Mouse (Mus musculus) neural tube, embryonic 14.5 days (tissue): Measurements from ENCODE around the gene Vash2. TPM values are rescaled to one million over a fixed set of nuclear protein-coding genes. Genes with fewer than 3 reads are reported as not detected.
"Not testable (repeated sequence)": the region's sequence is repeated elsewhere in the genome, so short reads cannot be mapped to it uniquely, and the experiment has no call there.

ENCODE experiments used
- ATAC-seq: fragments of 200-750 bp; cut with Nextera tagmentation; 2 replicates; pipeline ENCODE4 v1.8.0; 2017; ENCODE audit warnings: low read depth, mild to moderate bottlenecking, moderate TSS enrichment, moderate library complexity
- H3K27ac ChIP-seq: fragments of 300-500 bp; sonication (generic); 2 replicates; pipeline ENCODE4 v1.5.1; 2014; ENCODE audit warnings: low read depth, mild to moderate bottlenecking, control low read depth, low read length, moderate library complexity, mixed read lengths
- H3K27me3 ChIP-seq: fragments of 300-500 bp; sonication (generic); 2 replicates; pipeline ENCODE4 v1.6.1; 2014; ENCODE audit warnings: low read length; ENCODE audit not compliant: control insufficient read depth, insufficient read depth
- H3K36me3 ChIP-seq: fragments of 300-500 bp; sonication (generic); 2 replicates; pipeline ENCODE4 v1.6.1; 2014; ENCODE audit warnings: low read length, mixed read lengths; ENCODE audit not compliant: control insufficient read depth, insufficient read depth
- H3K4me1 ChIP-seq: fragments of 300-500 bp; sonication (generic); 2 replicates; pipeline ENCODE4 v1.6.1; 2014; ENCODE audit warnings: low read length; ENCODE audit not compliant: control insufficient read depth, insufficient read depth
- H3K4me2 ChIP-seq: fragments of 300-500 bp; sonication (generic); 2 replicates; pipeline ENCODE4 v1.6.1; 2014; ENCODE audit warnings: mild to moderate bottlenecking, low read depth, low read length, control low read depth
- H3K4me3 ChIP-seq: fragments of 300-500 bp; sonication (generic); 2 replicates; pipeline ENCODE4 v1.5.1; 2014; ENCODE audit warnings: low read depth, low read length, control low read depth, mixed read lengths
- H3K9ac ChIP-seq: fragments of 300-500 bp; sonication (generic); replicated peaks from 2 replicates; pipeline ENCODE4 v1.6.1; 2014; ENCODE audit warnings: low read depth, mild to moderate bottlenecking, control low read depth, low read length, mixed read lengths
- H3K9me3 ChIP-seq: fragments of 300-500 bp; sonication (generic); 2 replicates; pipeline ENCODE4 v1.6.1; 2016; ENCODE audit warnings: low read length; ENCODE audit not compliant: control insufficient read depth
- WGBS: fragments of 180-500 bp; shearing (Covaris S2); extraction: QIAGEN DNeasy Blood & Tissue Kit; methylation state at CpG from one replicate; pipeline ENCODE4 v1.1.7; 2014; 5-methylcytosine and 5-hydroxymethylcytosine counted together
- polyA plus RNA-seq: library from polyadenylated mRNA; unstranded; fragments of >200 nt; fragmentation: Nextera tagmentation; extraction: Ambion mirVana; gene quantifications from 2 replicates; pipeline ENCODE4 v1.2.1, GENCODE M21; 2014

The Vash2 gene
- 118 and 125 TPM in 2 replicates for polyA plus RNA-seq

DNA sequence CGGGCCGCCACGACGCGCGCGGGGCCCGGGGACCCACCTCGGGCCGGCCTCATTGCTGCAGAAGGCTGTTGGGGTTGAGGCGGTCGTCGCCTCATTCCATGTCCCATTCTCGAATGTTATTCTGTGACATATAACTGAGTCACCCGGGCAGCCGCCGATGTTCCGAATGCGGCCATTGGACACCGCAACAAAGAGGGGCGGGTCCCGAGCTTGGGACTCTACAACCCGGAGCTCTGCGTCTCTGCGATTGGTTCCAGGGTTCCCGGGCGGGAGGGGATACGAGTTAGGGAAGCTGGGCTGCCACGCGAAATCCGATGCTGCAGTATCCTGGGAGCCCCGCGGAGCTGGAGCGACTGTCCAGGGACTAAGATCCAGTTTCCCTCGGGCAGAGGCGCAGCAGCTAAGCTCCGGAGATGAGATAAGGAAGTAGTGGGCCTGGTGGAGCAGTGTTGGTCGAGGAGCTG lies at the start of gene Vash2:
Gene Vash2, minus strand, starts transcription at position 197 of the 464 bp plus-strand sequence.
- Histone ChIP-seq H3K4me1 (peaks cover 19% of the 10 kb centered on the region), H3K4me2 (peak within 1 kb of the TSS; percentile 93), H3K27me3 (no peaks in the 10 kb centered on the region; the same call in 1 of the 2 replicates), H3K36me3 (peaks cover 8% of the 10 kb centered on the region; the same call in 1 of the 2 replicates), H3K9ac (peak within 1 kb of the TSS; percentile 97), H3K27ac (peak within 1 kb of the TSS; percentile 95), H3K4me3 (peak within 1 kb of the TSS; percentile 82), H3K9me3 (no peaks in the 10 kb centered on the region)
- ATAC-seq = peak; percentile 98
- under 1% methylated on average over 32 of the region's 38 CpGs for WGBS

DNA sequence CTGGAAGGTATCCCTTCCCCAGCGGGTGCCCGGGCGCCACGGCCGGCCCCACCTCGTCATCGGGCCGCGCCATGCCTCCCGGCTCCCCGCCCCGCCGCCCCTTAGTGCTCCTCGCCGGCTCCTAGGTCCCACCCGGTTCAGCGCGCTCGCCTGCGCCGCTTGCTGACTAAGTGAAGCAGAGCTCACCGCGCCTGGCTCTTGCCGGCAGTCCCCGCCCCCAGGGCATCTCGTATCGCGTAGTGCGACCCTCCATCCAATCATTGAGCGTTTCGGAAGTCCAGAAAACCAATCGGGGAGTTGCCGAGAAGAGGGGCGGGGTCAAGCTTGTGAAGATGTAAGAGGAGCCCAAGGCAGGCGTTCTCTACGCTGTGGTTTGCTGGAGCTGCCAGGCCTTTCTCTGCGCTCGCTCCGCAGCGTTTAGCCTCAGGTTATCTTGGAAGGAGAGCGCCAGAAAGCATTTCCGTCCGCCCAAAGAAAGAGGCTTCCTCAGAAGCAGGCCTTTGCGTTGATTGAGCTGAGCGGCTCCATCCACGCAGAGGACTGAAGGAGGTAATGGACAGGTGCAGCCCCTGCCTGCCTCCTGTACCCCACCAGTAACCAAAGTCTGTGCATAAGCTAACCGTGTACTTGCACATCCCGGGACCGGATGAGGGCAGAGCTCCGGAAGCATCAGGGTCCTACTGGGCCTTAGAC lies 47.1 kb upstream of the Vash2 start, which contains the start of gene Flvcr1:
Gene Flvcr1, minus strand, starts transcription at position 138 of the 693 bp plus-strand sequence.
- H3K9me3 ChIP-seq = no peaks in the 10 kb centered on the region
- WGBS = under 1% methylated on average over 46 of the region's 50 CpGs
- peak; percentile 99 for ATAC-seq
- peak within 1 kb of the TSS; percentile 89 for H3K4me2 ChIP-seq
- no peaks in the 10 kb centered on the region for H3K27me3 ChIP-seq
- H3K9ac ChIP-seq = peak within 1 kb of the TSS; percentile 92
- H3K4me3 ChIP-seq = peak within 1 kb of the TSS; percentile 83
- H3K4me1 ChIP-seq = peaks cover 15% of the 10 kb centered on the region; the same call in 1 of the 2 replicates
- H3K36me3 ChIP-seq = no peaks in the 10 kb centered on the region
- peak within 1 kb of the TSS; percentile 92 for H3K27ac ChIP-seq

DNA sequence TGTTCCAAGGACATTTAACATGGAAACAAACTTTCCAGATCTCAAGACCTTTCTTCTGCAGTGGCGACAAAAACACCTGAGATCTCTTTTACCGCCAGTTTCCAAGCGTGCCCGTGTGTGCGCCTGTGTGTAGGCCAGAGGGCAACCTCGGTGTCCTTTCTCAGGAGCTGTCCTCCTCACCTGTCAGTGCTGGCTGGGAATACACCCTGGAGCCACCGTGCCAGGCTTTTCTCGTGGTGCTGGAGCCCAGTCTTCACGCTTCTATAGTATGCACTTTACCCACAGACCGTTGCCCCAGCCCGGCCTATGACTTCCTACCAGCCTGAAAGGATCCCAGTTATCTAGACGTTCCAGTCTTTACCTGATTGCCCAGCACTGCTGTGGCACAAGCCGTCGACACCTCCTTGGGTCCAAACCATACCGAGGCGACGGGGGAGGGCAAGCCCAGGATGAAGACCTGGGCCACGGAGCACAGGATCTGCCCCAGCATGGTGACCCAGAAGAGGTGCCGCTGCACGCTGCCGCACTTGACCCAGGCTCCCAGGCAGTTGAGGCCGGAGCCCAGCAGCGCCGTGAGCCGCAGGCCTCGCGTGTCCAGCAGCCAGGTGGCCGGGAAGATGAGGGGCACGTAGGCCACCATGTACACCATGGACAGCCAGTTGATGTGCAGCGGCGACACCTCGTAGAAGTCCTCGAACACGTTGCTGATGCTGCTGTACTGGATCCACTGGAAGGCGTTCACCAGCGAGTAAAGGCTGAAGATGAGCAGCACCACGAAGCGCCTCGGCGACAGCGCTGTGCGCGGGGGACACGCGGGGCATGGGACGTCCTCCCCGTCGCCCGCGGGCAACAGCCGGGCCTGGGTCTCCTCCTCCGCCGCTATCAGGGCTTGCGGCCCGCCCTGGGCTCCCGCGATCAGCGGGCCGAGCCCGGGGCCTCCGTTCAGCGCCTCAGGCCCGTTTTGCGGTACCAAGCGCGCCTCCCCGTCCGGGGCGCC lies 46.2 kb upstream of the Vash2 start:
- WGBS = 2% methylated on average over 59 of the region's 69 CpGs
- Histone ChIP-seq H3K9me3 (no peaks in the 10 kb centered on the region), H3K27ac (peak overlapping the region; percentile 92), H3K27me3 (no peaks in the 10 kb centered on the region), H3K4me2 (peak overlapping the region; percentile 89), H3K4me1 (peaks cover 15% of the 10 kb centered on the region; the same call in 1 of the 2 replicates), H3K4me3 (peak overlapping the region; percentile 83), H3K36me3 (no peaks in the 10 kb centered on the region), H3K9ac (peak overlapping the region; percentile 92)
- peak; percentile 67 for ATAC-seq

DNA sequence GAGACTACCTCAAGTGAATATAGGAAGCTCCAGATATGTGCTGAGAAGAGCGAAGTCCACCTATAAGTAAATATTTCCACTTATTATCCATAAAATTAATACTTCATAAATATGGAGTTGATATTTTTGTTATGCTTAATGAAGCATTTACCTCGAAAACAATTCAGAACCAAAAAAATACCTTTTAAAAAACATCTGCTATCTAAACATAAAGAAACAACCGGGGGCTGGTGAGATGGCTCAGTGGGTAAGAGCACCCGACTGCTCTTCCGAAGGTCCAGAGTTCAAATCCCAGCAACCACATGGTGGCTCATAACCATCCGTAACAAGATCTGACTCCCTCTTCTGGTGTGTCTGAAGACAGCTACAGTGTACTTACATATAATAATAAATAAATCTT lies 44.7 kb upstream of the Vash2 start:
- not testable (repeated sequence) for H3K27ac ChIP-seq, ATAC-seq, H3K4me2 ChIP-seq, H3K36me3 ChIP-seq, H3K9me3 ChIP-seq, H3K27me3 ChIP-seq, H3K4me3 ChIP-seq, H3K9ac ChIP-seq
- 94% methylated on average over 5 of the region's 6 CpGs for WGBS
- peaks cover 15% of the 10 kb centered on the region; the same call in 1 of the 2 replicates for H3K4me1 ChIP-seq

DNA sequence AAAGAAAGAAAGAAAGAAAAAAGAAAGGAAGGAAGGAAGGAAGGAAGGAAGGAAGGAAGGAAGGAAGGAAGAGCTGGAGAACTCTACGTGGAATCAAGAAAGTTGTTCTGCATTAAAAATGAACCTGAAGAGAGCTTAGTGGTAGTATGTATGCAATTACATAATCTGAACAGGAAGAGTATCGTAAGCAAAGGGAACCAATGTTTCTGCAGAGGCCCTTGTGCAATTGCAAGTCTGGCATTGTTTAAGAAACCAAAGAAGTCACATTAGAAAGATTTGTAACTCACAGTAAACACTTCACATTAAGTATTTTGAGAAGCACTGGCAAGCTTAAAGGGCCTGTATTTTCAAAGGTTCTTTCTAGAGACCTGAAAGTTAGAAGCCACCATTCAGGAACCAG lies 44.0 kb upstream of the Vash2 start:
- no peak overlapping the region for H3K4me2 ChIP-seq
- WGBS = 76% methylated on average over 2 of the region's 2 CpGs
- no peaks in the 10 kb centered on the region for H3K27me3 ChIP-seq
- peaks cover 15% of the 10 kb centered on the region; the same call in 1 of the 2 replicates for H3K4me1 ChIP-seq
- ATAC-seq = no peak
- H3K9ac ChIP-seq = no peak overlapping the region
- no peaks in the 10 kb centered on the region for H3K36me3 ChIP-seq
- H3K4me3 ChIP-seq = no peak overlapping the region
- no peak overlapping the region for H3K27ac ChIP-seq
- H3K9me3 ChIP-seq = no peaks in the 10 kb centered on the region

DNA sequence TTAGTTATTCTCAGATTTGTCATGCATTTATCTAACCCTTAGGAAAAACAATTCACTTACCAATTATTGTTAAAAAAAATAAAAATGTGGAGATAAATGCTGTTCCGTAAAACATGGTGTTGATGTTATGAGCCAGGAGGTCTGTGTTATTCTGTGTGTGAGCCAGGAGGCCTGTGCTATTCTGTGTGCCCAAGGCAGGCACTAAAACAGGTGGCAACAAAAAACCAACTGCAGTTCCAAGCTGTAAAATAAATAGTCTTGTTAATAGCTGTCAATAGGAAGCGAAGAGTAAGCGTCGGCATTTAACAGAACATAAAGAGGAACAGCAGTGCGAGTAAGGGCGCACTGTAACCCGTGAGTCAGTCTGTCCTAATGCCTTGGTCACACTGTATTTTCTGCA lies 41.9 kb upstream of the Vash2 start:
- no peak for ATAC-seq
- Histone ChIP-seq H3K27me3 (no peaks in the 10 kb centered on the region), H3K4me2 (no peak overlapping the region), H3K9me3 (no peaks in the 10 kb centered on the region), H3K36me3 (no peaks in the 10 kb centered on the region), H3K4me1 (peaks cover 7% of the 10 kb centered on the region; the same call in 1 of the 2 replicates), H3K4me3 (no peak overlapping the region), H3K9ac (no peak overlapping the region), H3K27ac (no peak overlapping the region)
- 42% methylated on average over 7 of the region's 7 CpGs for WGBS

DNA sequence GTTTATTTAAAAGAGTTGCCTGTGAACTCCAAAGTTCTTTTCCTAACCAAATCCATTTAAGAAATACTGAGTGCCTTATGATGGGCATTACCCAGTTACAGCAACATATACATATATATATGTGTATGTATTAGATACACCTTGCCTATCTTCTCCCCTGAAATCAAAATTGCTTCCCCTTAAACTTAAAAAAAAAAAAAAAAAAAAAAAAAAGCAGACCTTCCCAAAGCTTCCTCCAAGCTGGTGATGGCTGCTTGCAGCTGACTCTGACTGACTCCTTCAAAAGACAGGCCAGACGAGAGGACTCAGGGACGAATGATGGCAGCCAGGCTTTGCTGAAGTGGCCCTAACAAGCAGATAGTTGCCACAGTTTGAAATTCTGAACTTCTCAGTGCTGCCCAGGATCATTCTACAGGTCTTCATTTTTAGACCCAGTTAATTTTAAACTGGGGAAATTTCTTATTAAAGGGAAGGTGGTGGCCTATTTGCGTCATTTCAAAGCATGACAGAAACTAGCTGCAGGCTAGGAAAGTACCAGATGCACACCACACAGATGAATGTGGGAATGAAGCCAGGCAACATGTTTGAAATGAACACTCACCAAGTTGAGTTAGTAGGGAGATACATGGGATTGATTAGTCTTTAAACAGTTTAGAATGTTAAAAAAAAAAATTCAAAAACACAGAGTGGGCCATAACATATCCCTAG lies 41.3 kb upstream of the Vash2 start:
- no peaks in the 10 kb centered on the region for H3K9me3 ChIP-seq
- H3K4me1 ChIP-seq = peaks cover 7% of the 10 kb centered on the region; the same call in 1 of the 2 replicates
- H3K9ac ChIP-seq = no peak overlapping the region
- ATAC-seq = no peak
- no peak overlapping the region for H3K27ac ChIP-seq
- H3K4me3 ChIP-seq = no peak overlapping the region
- 82% methylated on average over 3 of the region's 3 CpGs for WGBS
- H3K27me3 ChIP-seq = no peaks in the 10 kb centered on the region
- no peaks in the 10 kb centered on the region for H3K36me3 ChIP-seq
- H3K4me2 ChIP-seq = no peak overlapping the region

DNA sequence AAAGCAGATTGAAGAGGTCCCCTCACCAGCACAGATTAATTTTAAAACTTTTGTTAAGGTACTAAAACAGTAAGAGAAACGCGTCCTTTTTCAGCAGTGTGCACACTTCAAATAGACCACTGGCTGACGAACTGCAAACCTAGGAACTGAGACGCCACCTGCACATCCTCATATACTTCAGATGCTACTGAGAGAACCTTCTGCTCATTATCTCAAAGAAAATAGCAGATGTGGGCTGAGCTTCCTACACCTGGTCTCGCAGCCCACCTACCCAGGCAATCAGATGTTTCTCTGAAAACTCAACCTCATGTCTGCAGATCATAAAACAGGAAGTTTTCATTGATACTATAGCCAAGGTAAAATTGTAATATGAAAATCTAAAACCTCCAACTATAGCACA lies 40.7 kb upstream of the Vash2 start:
- Histone ChIP-seq H3K4me2 (no peak overlapping the region), H3K4me3 (no peak overlapping the region), H3K4me1 (peaks cover 4% of the 10 kb centered on the region; the same call in 1 of the 2 replicates), H3K27me3 (no peaks in the 10 kb centered on the region), H3K36me3 (no peaks in the 10 kb centered on the region), H3K27ac (no peak overlapping the region), H3K9me3 (no peaks in the 10 kb centered on the region), H3K9ac (no peak overlapping the region)
- 96% methylated on average over 5 of the region's 5 CpGs for WGBS
- no peak for ATAC-seq
